Mouse (Mus musculus): ENCODE results near the gene 1700018B08Rik. TPM values are rescaled to one million over a fixed set of nuclear protein-coding genes. Genes with fewer than 3 reads are reported as not detected.

The 1700018B08Rik gene
- total RNA-seq (2012; rRNA removed): 0.58 and 2.6 TPM in 2 replicates

GRCm38 (mm10) chr8:121544276-121544785, at the start of gene 1700018B08Rik:
Gene 1700018B08Rik, minus strand, starts transcription at chr8:121544320.
- in situ Hi-C loops (cut with MboI; ENCODE audit: low sequenced_read_pairs in 2 of 2, unreplicated experiment in 2 of 2): no loop called here

DNA sequence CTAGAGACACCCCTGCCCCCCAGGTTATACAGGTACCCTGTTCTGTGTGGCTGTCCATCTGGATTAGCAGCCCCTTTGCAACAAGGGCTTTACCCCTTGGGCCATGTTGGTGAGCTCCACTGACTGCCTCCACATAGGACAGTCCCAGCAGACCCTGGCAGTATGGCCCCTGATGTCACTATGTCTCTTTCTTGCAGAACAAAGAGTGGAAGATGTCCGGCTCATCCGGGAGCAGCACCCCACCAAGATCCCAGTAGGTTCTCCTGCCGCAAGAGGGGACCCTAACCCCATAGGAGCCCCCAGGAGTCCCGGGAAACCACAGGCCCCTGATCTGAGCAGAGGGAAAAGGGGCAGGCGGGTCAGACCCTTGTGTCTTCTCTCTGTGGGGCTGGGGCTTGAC, 49.2 kb upstream of the 1700018B08Rik start:
- in situ Hi-C loops (cut with MboI; ENCODE audit: low sequenced_read_pairs in 2 of 2, unreplicated experiment in 2 of 2): no loop called here
- Histone ChIP-seq H3K9me3 (ENCODE audit: control insufficient read depth, insufficient read depth, low read depth, low read length) (no peaks in the 10 kb centered on the region), H3K9ac (ENCODE audit: insufficient read depth, low read depth, low read length, poor library complexity, severe bottlenecking) (no peak overlapping the region), H3K4me1 (ENCODE audit: control insufficient read depth in 2 of 2, insufficient read depth in 2 of 2, low read length in 2 of 2, poor library complexity in 1 of 2) (peaks cover 0 to 20% of the 10 kb centered on the region in 2 experiments; a peak in 1 of 4 replicates), H3K4me3 (ENCODE audit: insufficient read depth in 1 of 2, low read depth in 1 of 2, low read length in 2 of 2, poor library complexity in 1 of 2, severe bottlenecking in 1 of 2) (no peak overlapping the region), H3K36me3 (ENCODE audit: control insufficient read depth, insufficient read depth, low read length, poor library complexity, severe bottlenecking) (peaks cover 41% of the 10 kb centered on the region; the same call in 1 of the 2 replicates), H3K27ac (ENCODE audit: insufficient read depth, low read depth, low read length, poor library complexity, severe bottlenecking) (no peak overlapping the region)
- no peak for DNase-seq (ENCODE audit: low read depth, low spot score)
- TF ChIP-seq HCFC1 (IDR thresholded peaks at IDR 0.05; ENCODE audit: borderline replicate concordance, insufficient read depth, low read length) (no peak), CHD2 (IDR thresholded peaks at IDR 0.05; ENCODE audit: low read depth, low read length) (no peak), ZC3H11A (IDR thresholded peaks at IDR 0.05; ENCODE audit: borderline replicate concordance, low read depth, low read length) (no peak), MAFK (IDR thresholded peaks at IDR 0.05; ENCODE audit: insufficient read depth, low read depth, low read length) (no peak), ZNF384 (IDR thresholded peaks at IDR 0.05; ENCODE audit: low read depth, low read length) (no peak)

More at GRCm38 (mm10) chr8:121544276-121544785, at the start of gene 1700018B08Rik:
- Histone ChIP-seq H3K4me3 (ENCODE audit: insufficient read depth in 1 of 2, low read depth in 1 of 2, low read length in 2 of 2, poor library complexity in 1 of 2, severe bottlenecking in 1 of 2) (no peak within 1 kb of the TSS), H3K9ac (ENCODE audit: insufficient read depth, low read depth, low read length, poor library complexity, severe bottlenecking) (no peak within 1 kb of the TSS), H3K27ac (ENCODE audit: insufficient read depth, low read depth, low read length, poor library complexity, severe bottlenecking) (no peak within 1 kb of the TSS), H3K36me3 (ENCODE audit: control insufficient read depth, insufficient read depth, low read length, poor library complexity, severe bottlenecking) (no peaks in the 10 kb centered on the region), H3K4me1 (ENCODE audit: control insufficient read depth in 2 of 2, insufficient read depth in 2 of 2, low read length in 2 of 2, poor library complexity in 1 of 2) (peaks cover 0 to 3% of the 10 kb centered on the region in 2 experiments; a peak in 1 of 4 replicates), H3K9me3 (ENCODE audit: control insufficient read depth, insufficient read depth, low read depth, low read length) (no peaks in the 10 kb centered on the region)
- TF ChIP-seq ZNF384 (IDR thresholded peaks at IDR 0.05; ENCODE audit: low read depth, low read length) (no peak), HCFC1 (IDR thresholded peaks at IDR 0.05; ENCODE audit: borderline replicate concordance, insufficient read depth, low read length) (no peak), MAFK (IDR thresholded peaks at IDR 0.05; ENCODE audit: insufficient read depth, low read depth, low read length) (no peak)
- DNase-seq (ENCODE audit: low read depth, low spot score): no peak

DNA sequence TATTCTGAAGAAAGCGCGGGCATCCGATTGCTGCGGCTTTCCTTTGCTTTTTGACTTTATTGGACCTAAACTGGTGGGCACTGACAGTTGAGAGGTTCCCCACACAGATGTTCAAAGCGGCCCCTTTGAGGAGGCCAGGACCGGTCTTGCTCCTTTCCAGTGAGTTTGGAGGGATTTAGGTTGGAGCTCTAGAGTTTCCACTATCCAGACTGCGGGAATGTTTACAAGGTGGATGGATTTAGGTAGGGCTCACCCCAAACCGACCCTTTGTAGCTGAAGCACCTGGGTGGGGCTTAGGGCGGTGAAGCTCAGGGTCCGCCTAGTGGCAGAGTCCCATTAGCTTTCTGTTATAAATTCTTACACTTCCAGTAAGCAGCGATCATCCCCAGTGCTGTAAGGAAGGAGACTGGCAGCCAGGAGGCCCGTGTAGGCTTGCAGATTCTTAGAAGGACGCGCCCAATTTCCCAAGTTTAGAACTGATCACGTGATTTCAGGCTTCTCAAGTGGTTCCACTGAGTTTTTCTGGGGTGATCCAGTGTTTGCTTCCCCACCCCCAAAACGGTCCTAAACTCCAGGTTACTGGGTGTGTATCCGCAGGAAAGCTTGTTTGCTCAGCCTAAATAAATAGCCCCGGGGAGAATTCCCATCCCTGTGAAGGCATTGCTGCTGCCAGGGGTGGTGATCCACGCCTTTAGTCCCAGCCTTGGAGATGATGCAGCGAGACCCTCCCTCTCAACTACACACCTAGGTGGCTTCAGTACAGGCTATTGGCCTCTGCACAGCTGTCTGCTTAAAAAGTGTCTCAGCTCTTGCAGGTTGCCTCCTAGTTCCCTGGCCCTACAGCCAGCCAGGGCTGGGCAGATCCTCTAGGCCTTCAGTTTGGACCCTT, 47.3 kb upstream of the 1700018B08Rik start:
- no peak for TF ChIP-seq CHD2 (IDR thresholded peaks at IDR 0.05; ENCODE audit: low read depth, low read length)
- TF ChIP-seq ZNF384 (IDR thresholded peaks at IDR 0.05; ENCODE audit: low read depth, low read length): no peak
- TF ChIP-seq HCFC1 (IDR thresholded peaks at IDR 0.05; ENCODE audit: borderline replicate concordance, insufficient read depth, low read length): no peak
- TF ChIP-seq MAFK (IDR thresholded peaks at IDR 0.05; ENCODE audit: insufficient read depth, low read depth, low read length): no peak
- TF ChIP-seq ZC3H11A (IDR thresholded peaks at IDR 0.05; ENCODE audit: borderline replicate concordance, low read depth, low read length): no peak
- DNase-seq (ENCODE audit: low read depth, low spot score): peak; percentile 66
- peaks cover 28% of the 10 kb centered on the region; the same call in 1 of the 2 replicates for H3K36me3 ChIP-seq (ENCODE audit: control insufficient read depth, insufficient read depth, low read length, poor library complexity, severe bottlenecking)
- peaks cover 0 to 20% of the 10 kb centered on the region in 2 experiments; a peak in 1 of 4 replicates for H3K4me1 ChIP-seq (ENCODE audit: control insufficient read depth in 2 of 2, insufficient read depth in 2 of 2, low read length in 2 of 2, poor library complexity in 1 of 2)
- no peak overlapping the region; the same call in 1 of the 2 replicates for H3K27ac ChIP-seq (ENCODE audit: insufficient read depth, low read depth, low read length, poor library complexity, severe bottlenecking)
- H3K9me3 ChIP-seq (ENCODE audit: control insufficient read depth, insufficient read depth, low read depth, low read length): no peaks in the 10 kb centered on the region
- peak overlapping the region; percentile 87 to 90 for H3K4me3 ChIP-seq (ENCODE audit: insufficient read depth in 1 of 2, low read depth in 1 of 2, low read length in 2 of 2, poor library complexity in 1 of 2, severe bottlenecking in 1 of 2)
- in situ Hi-C loops (cut with MboI; ENCODE audit: low sequenced_read_pairs in 2 of 2, unreplicated experiment in 2 of 2): no loop called here
- peak overlapping the region; percentile 89 for H3K9ac ChIP-seq (ENCODE audit: insufficient read depth, low read depth, low read length, poor library complexity, severe bottlenecking)

- no peaks in the 10 kb centered on the region for H3K9me3 ChIP-seq (ENCODE audit: control insufficient read depth, insufficient read depth, low read depth, low read length)
- peak within 1 kb of the TSS; percentile 87 to 90 for H3K4me3 ChIP-seq (ENCODE audit: insufficient read depth in 1 of 2, low read depth in 1 of 2, low read length in 2 of 2, poor library complexity in 1 of 2, severe bottlenecking in 1 of 2)
- peak within 1 kb of the TSS; percentile 45 for H3K27ac ChIP-seq (ENCODE audit: insufficient read depth, low read depth, low read length, poor library complexity, severe bottlenecking)
- peak within 1 kb of the TSS; percentile 89 for H3K9ac ChIP-seq (ENCODE audit: insufficient read depth, low read depth, low read length, poor library complexity, severe bottlenecking)
- DNase-seq (ENCODE audit: low read depth, low spot score): peak; percentile 83
- peaks cover 0 to 20% of the 10 kb centered on the region in 2 experiments; a peak in 1 of 4 replicates for H3K4me1 ChIP-seq (ENCODE audit: control insufficient read depth in 2 of 2, insufficient read depth in 2 of 2, low read length in 2 of 2, poor library complexity in 1 of 2)
- in situ Hi-C loops (cut with MboI; ENCODE audit: low sequenced_read_pairs in 2 of 2, unreplicated experiment in 2 of 2): no loop called here
- peak; percentile 98 for TF ChIP-seq HCFC1 (IDR thresholded peaks at IDR 0.05; ENCODE audit: borderline replicate concordance, insufficient read depth, low read length)
- TF ChIP-seq ZC3H11A (IDR thresholded peaks at IDR 0.05; ENCODE audit: borderline replicate concordance, low read depth, low read length): no peak
- H3K36me3 ChIP-seq (ENCODE audit: control insufficient read depth, insufficient read depth, low read length, poor library complexity, severe bottlenecking): peaks cover 20% of the 10 kb centered on the region; the same call in 1 of the 2 replicates
Measured at GRCm38 (mm10) chr8:121590203-121591177, 46.4 kb upstream of the 1700018B08Rik start, which contains the start of gene Map1lc3b. Gene Map1lc3b, plus strand, starts transcription at chr8:121590361.

Data from ES-E14 (cell line).